ENCODE assay signal across 20 mouse cellular contexts in the genomic region with DNA sequence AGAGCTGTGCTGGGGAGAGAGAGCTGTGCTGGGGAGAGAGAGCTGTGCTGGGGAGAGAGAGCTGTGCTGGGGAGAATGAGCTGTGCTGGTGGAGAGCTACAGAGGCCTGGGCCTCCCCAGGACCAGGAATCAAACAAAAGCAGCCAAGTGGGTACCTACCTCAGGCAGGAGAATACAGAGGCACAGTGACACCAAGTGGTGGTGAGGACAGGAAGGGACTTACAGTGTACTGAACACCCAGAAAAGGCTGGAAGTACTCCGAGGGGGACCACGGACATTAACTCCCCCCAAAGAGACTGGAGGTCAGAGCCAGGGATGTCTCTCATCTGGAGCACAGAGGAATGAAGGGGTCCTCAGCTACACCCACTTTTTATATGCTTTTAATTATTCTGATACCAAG. TPM values are rescaled to one million over a fixed set of nuclear protein-coding genes. Genes with fewer than 3 reads are reported as not detected.
DNase-seq lines count a peak whose midpoint lies in the region; ATAC-seq and TF ChIP-seq lines count a peak whose summit lies in the region.
"Had no signal": no experiment of that assay in that cellular context is flagged by ENCODE, and none has a peak within 500 bp of the region (broad histone marks: within the 10 kb centered on the region; RNA-seq: fewer than 3 reads in every experiment).

No protein-coding gene starts in this region.

- no peak for TF ChIP-seq EP300 in liver, embryonic 14.5 days (IDR thresholded peaks at IDR 0.05; ENCODE audit: low read depth)
- TF ChIP-seq EP300 in liver, postnatal 0 days (IDR thresholded peaks at IDR 0.05; ENCODE audit: low read depth), result no peak

- no peak for DNase-seq in forebrain, postnatal 0 days
- no peak for DNase-seq in liver, embryonic 14.5 days (ENCODE audit: low read depth in 3 of 3, low spot score in 3 of 3)
- DNase-seq in liver, postnatal 0 days, result no peak
- peak; percentile 17 for DNase-seq in 416B (ENCODE audit: low read depth)
- DNase-seq in gastrocnemius, adult 2 months, result no peak
- DNase-seq: B cell, adult 2 months; cerebellum, postnatal 25 days; gastrocnemius, postnatal 36 days; kidney, adult 8-10 months; kidney, postnatal 25 days; layer of hippocampus, adult 9-11 months; liver, embryonic 13.5 days; lung, postnatal 14 days; thymus, postnatal 14 days had no signal

- WGBS in forebrain, postnatal 0 days, result 95% methylated on average over 2 of the region's 2 CpGs
- WGBS in forebrain, embryonic 16.5 days, result 77% methylated on average over 2 of the region's 2 CpGs
- 67% methylated on average over 2 of the region's 2 CpGs for WGBS in liver, embryonic 14.5 days (ENCODE audit: insufficient replicate concordance)
- 77% methylated on average over 2 of the region's 2 CpGs for WGBS in liver, postnatal 0 days (ENCODE audit: insufficient replicate concordance)

- H3K27me3 ChIP-seq in forebrain, postnatal 0 days (ENCODE audit: insufficient read depth, low read length), result no peaks in the 10 kb centered on the region
- no peaks in the 10 kb centered on the region for H3K27me3 ChIP-seq in forebrain, embryonic 16.5 days (replicated peaks; ENCODE audit: control insufficient read depth, insufficient read depth, low read length)
- no peaks in the 10 kb centered on the region for H3K27me3 ChIP-seq in liver, embryonic 14.5 days (ENCODE audit: control insufficient read depth, insufficient read depth, low read length)
- no peaks in the 10 kb centered on the region for H3K27me3 ChIP-seq in liver, postnatal 0 days (ENCODE audit: insufficient read depth, low read length)
- H3K27me3 ChIP-seq: limb, embryonic 13.5 days; liver, embryonic 13.5 days; megakaryocyte, embryonic 14.5 days; neural tube, embryonic 12.5 days had no signal

- no peaks in the 10 kb centered on the region for H3K4me1 ChIP-seq in forebrain, postnatal 0 days (ENCODE audit: insufficient read depth)
- H3K4me1 ChIP-seq in forebrain, embryonic 16.5 days (replicated peaks; ENCODE audit: control insufficient read depth, insufficient read depth, low read length), result no peaks in the 10 kb centered on the region; the same call in 1 of the 2 replicates
- H3K4me1 ChIP-seq in liver, embryonic 14.5 days (replicated peaks; ENCODE audit: control insufficient read depth in 2 of 2, insufficient read depth in 2 of 2, low read length in 1 of 2), result no peaks in the 10 kb centered on the region; a peak in 1 of 4 replicates
- no peaks in the 10 kb centered on the region for H3K4me1 ChIP-seq in liver, postnatal 0 days (ENCODE audit: insufficient read depth)
- H3K4me1 ChIP-seq in cortical plate, adult 2 months (ENCODE audit: control insufficient read depth, insufficient read depth, low read length), result no peaks in the 10 kb centered on the region
- H3K4me1 ChIP-seq: limb, embryonic 13.5 days; neural tube, embryonic 12.5 days had no signal

- H3K27ac ChIP-seq in forebrain, postnatal 0 days (ENCODE audit: low read depth, low read length), result no peak overlapping the region
- H3K27ac ChIP-seq in forebrain, embryonic 16.5 days (ENCODE audit: low read length), result no peak overlapping the region
- H3K27ac ChIP-seq in liver, embryonic 14.5 days, result no peak overlapping the region
- no peak overlapping the region for H3K27ac ChIP-seq in liver, postnatal 0 days (ENCODE audit: low read depth)
- no peak overlapping the region for H3K27ac ChIP-seq in cortical plate, adult 2 months (ENCODE audit: insufficient read depth, low read length)
- no peak overlapping the region for H3K27ac ChIP-seq in gastrocnemius, adult 2 months
- H3K27ac ChIP-seq: limb, embryonic 13.5 days; liver, embryonic 13.5 days; neural tube, embryonic 12.5 days had no signal

- TF ChIP-seq CTCF in forebrain, postnatal 0 days (IDR thresholded peaks at IDR 0.05; ENCODE audit: low read depth), result peak; percentile 36; the same call in 1 of the 2 replicates
- peak; percentile 19; the same call in 1 of the 2 replicates for TF ChIP-seq CTCF in liver, embryonic 14.5 days (IDR thresholded peaks at IDR 0.05; ENCODE audit: low read depth)
- TF ChIP-seq CTCF in liver, postnatal 0 days (IDR thresholded peaks at IDR 0.05; ENCODE audit: low read depth), result no peak
- 0 out of 2 replicates have a peak, but pooled peaks have one; percentile 16 for TF ChIP-seq CTCF in cortical plate, adult 2 months (IDR thresholded peaks at IDR 0.05; ENCODE audit: extremely low read depth, insufficient read depth, low read length)
- TF ChIP-seq CTCF in gastrocnemius, adult 2 months (IDR thresholded peaks at IDR 0.05), result no peak

- H3K4me3 ChIP-seq in forebrain, postnatal 0 days (ENCODE audit: low read depth, low read length), result no peak overlapping the region
- no peak overlapping the region for H3K4me3 ChIP-seq in forebrain, embryonic 16.5 days (replicated peaks; ENCODE audit: low read length)
- H3K4me3 ChIP-seq in liver, embryonic 14.5 days (ENCODE audit: insufficient read depth in 1 of 2, low read depth in 2 of 2, low read length in 2 of 2), result no peak overlapping the region
- no peak overlapping the region for H3K4me3 ChIP-seq in liver, postnatal 0 days (ENCODE audit: low read depth, low read length)
- H3K4me3 ChIP-seq in cortical plate, adult 2 months (ENCODE audit: insufficient read depth, low read length), result no peak overlapping the region
- no peak overlapping the region for H3K4me3 ChIP-seq in gastrocnemius, adult 2 months
- H3K4me3 ChIP-seq: limb, embryonic 13.5 days; liver, embryonic 13.5 days; megakaryocyte, embryonic 14.5 days; neural tube, embryonic 12.5 days had no signal

- H3K36me3 ChIP-seq in forebrain, postnatal 0 days (ENCODE audit: insufficient read depth), result peaks cover 68% of the 10 kb centered on the region
- H3K36me3 ChIP-seq in forebrain, embryonic 16.5 days (ENCODE audit: control insufficient read depth, insufficient read depth), result peaks cover 6% of the 10 kb centered on the region; the same call in 1 of the 2 replicates
- H3K36me3 ChIP-seq in liver, embryonic 14.5 days (replicated peaks; ENCODE audit: control insufficient read depth, insufficient read depth, low read depth), result peaks cover 2% of the 10 kb centered on the region; the same call in 1 of the 2 replicates
- peaks cover 32% of the 10 kb centered on the region for H3K36me3 ChIP-seq in liver, postnatal 0 days (replicated peaks; ENCODE audit: insufficient read depth, low read length)

- H3K9me3 ChIP-seq in forebrain, postnatal 0 days (ENCODE audit: low read length), result no peaks in the 10 kb centered on the region
- no peaks in the 10 kb centered on the region for H3K9me3 ChIP-seq in forebrain, embryonic 16.5 days (ENCODE audit: control insufficient read depth, low read length)
- H3K9me3 ChIP-seq in liver, embryonic 14.5 days (ENCODE audit: control insufficient read depth, low read length), result no peaks in the 10 kb centered on the region
- no peaks in the 10 kb centered on the region for H3K9me3 ChIP-seq in liver, postnatal 0 days (ENCODE audit: low read length)
- H3K9me3 ChIP-seq: limb, embryonic 13.5 days; liver, embryonic 13.5 days; megakaryocyte, embryonic 14.5 days; neural tube, embryonic 12.5 days had no signal

- no peak for TF ChIP-seq POLR2A in cortical plate, adult 2 months (IDR thresholded peaks at IDR 0.05; ENCODE audit: extremely low read depth, insufficient read depth, low read length)

- H3K4me2 ChIP-seq in forebrain, postnatal 0 days (ENCODE audit: low read depth), result no peak overlapping the region
- no peak overlapping the region for H3K4me2 ChIP-seq in forebrain, embryonic 16.5 days (ENCODE audit: low read length)
- H3K4me2 ChIP-seq in liver, embryonic 14.5 days (ENCODE audit: low read depth), result no peak overlapping the region
- no peak overlapping the region for H3K4me2 ChIP-seq in liver, postnatal 0 days (ENCODE audit: low read depth, low read length)
- H3K4me2 ChIP-seq: limb, embryonic 13.5 days; liver, embryonic 13.5 days; neural tube, embryonic 12.5 days had no signal

- no peak for ATAC-seq in forebrain, postnatal 0 days
- no peak for ATAC-seq in forebrain, embryonic 16.5 days
- ATAC-seq in liver, embryonic 14.5 days (ENCODE audit: insufficient read depth), result no peak
- no peak for ATAC-seq in liver, postnatal 0 days
- ATAC-seq: forebrain, embryonic 14.5 days had no signal

- H3K9ac ChIP-seq in forebrain, postnatal 0 days, result no peak overlapping the region
- H3K9ac ChIP-seq in forebrain, embryonic 16.5 days (replicated peaks; ENCODE audit: low read depth, low read length), result no peak overlapping the region
- H3K9ac ChIP-seq in liver, embryonic 14.5 days (replicated peaks), result no peak overlapping the region
- H3K9ac ChIP-seq in liver, postnatal 0 days (replicated peaks), result no peak overlapping the region
- H3K9ac ChIP-seq: limb, embryonic 13.5 days; liver, embryonic 13.5 days; neural tube, embryonic 12.5 days had no signal

- intact Hi-C loops in gastrocnemius, adult 2 months (cut with DNase I), result loop anchor here (10.0 kb wide), 1 partner anchor 197 kb away; a partner anchor contains a TSS

RNA-seq across cellular contexts. Expression of a gene that starts 6.9 kb away (rescaled TPM):
- 18.9 and 22.7 TPM in 2 replicates for total RNA-seq in forebrain, postnatal 0 days (2014; rRNA removed)
- 8.6 and 9.3 TPM in 2 replicates for polyA plus RNA-seq in forebrain, postnatal 0 days (2015; fragmentation: Nextera tagmentation; extraction: Ambion mirVana)
- polyA plus RNA-seq in forebrain, embryonic 16.5 days (2015; fragmentation: Nextera tagmentation; extraction: Ambion mirVana), result 12.3 and 13.1 TPM in 2 replicates
- polyA plus RNA-seq in liver, embryonic 14.5 days (2012; rRNA removed), result 8.0 and 8.6 TPM in 2 replicates
- polyA plus RNA-seq in liver, embryonic 14.5 days (2014; fragmentation: Nextera tagmentation; extraction: Ambion mirVana), result 5.8 and 6.1 TPM in 2 replicates
- polyA plus RNA-seq in liver, postnatal 0 days (2015; fragmentation: Nextera tagmentation; extraction: Ambion mirVana), result 3.6 and 4.6 TPM in 2 replicates
- polyA plus RNA-seq in cortical plate, adult 2 months (2012; rRNA removed), result 21.9 and 22.6 TPM in 2 replicates
- total RNA-seq in gastrocnemius, adult 2 months (2021), result 1 to 10 TPM; 1.0 to 2.6 TPM

RNA-seq across cellular contexts. Expression of a gene that starts 6.9 kb away (rescaled TPM):
- 9.2 and 10.5 TPM in 2 replicates for total RNA-seq in forebrain, postnatal 0 days (2014; rRNA removed)
- polyA plus RNA-seq in forebrain, postnatal 0 days (2015; fragmentation: Nextera tagmentation; extraction: Ambion mirVana), result 7.7 and 9.9 TPM in 2 replicates
- polyA plus RNA-seq in forebrain, embryonic 16.5 days (2015; fragmentation: Nextera tagmentation; extraction: Ambion mirVana), result 21.1 and 23.5 TPM in 2 replicates
- 3.3 and 3.9 TPM in 2 replicates for polyA plus RNA-seq in liver, embryonic 14.5 days (2012; rRNA removed)
- polyA plus RNA-seq in liver, embryonic 14.5 days (2014; fragmentation: Nextera tagmentation; extraction: Ambion mirVana), result 5.1 and 6.3 TPM in 2 replicates
- 1.9 and 2.5 TPM in 2 replicates for polyA plus RNA-seq in liver, postnatal 0 days (2015; fragmentation: Nextera tagmentation; extraction: Ambion mirVana)
- 19.8 and 21.9 TPM in 2 replicates for polyA plus RNA-seq in cortical plate, adult 2 months (2012; rRNA removed)
- 10 to 100 TPM; 28.3 to 30.0 TPM for total RNA-seq in gastrocnemius, adult 2 months (2021)

RNA-seq across cellular contexts. Expression of a gene that starts 11.0 kb away (rescaled TPM):
- total RNA-seq in forebrain, postnatal 0 days (2014; rRNA removed), result 38.6 and 46.4 TPM in 2 replicates
- 47.6 and 50.9 TPM in 2 replicates for polyA plus RNA-seq in forebrain, postnatal 0 days (2015; fragmentation: Nextera tagmentation; extraction: Ambion mirVana)
- polyA plus RNA-seq in forebrain, embryonic 16.5 days (2015; fragmentation: Nextera tagmentation; extraction: Ambion mirVana), result 62.1 and 66.1 TPM in 2 replicates
- 26.6 and 30.3 TPM in 2 replicates for polyA plus RNA-seq in liver, embryonic 14.5 days (2012; rRNA removed)
- polyA plus RNA-seq in liver, embryonic 14.5 days (2014; fragmentation: Nextera tagmentation; extraction: Ambion mirVana), result 57.9 and 61.5 TPM in 2 replicates
- polyA plus RNA-seq in liver, postnatal 0 days (2015; fragmentation: Nextera tagmentation; extraction: Ambion mirVana), result 56.1 and 59.5 TPM in 2 replicates
- polyA plus RNA-seq in cortical plate, adult 2 months (2012; rRNA removed), result 36.5 and 37.5 TPM in 2 replicates
- 10 to 100 TPM; 16.6 to 17.9 TPM for total RNA-seq in gastrocnemius, adult 2 months (2021)

RNA-seq across cellular contexts. Expression of a gene that starts 43.5 kb away (rescaled TPM):
- 21.9 and 27.4 TPM in 2 replicates for total RNA-seq in forebrain, postnatal 0 days (2014; rRNA removed)
- polyA plus RNA-seq in forebrain, postnatal 0 days (2015; fragmentation: Nextera tagmentation; extraction: Ambion mirVana), result 19.4 and 20.5 TPM in 2 replicates
- 22.2 and 25.4 TPM in 2 replicates for polyA plus RNA-seq in forebrain, embryonic 16.5 days (2015; fragmentation: Nextera tagmentation; extraction: Ambion mirVana)
- polyA plus RNA-seq in liver, embryonic 14.5 days (2012; rRNA removed), result 20.8 and 23.6 TPM in 2 replicates
- 13.2 and 15.1 TPM in 2 replicates for polyA plus RNA-seq in liver, embryonic 14.5 days (2014; fragmentation: Nextera tagmentation; extraction: Ambion mirVana)
- 9.4 and 11.7 TPM in 2 replicates for polyA plus RNA-seq in liver, postnatal 0 days (2015; fragmentation: Nextera tagmentation; extraction: Ambion mirVana)
- polyA plus RNA-seq in cortical plate, adult 2 months (2012; rRNA removed), result 49.4 and 50.3 TPM in 2 replicates
- 10 to 100 TPM; 24.4 to 29.0 TPM for total RNA-seq in gastrocnemius, adult 2 months (2021)

RNA-seq across cellular contexts. Expression of a gene that starts 58.0 kb away (rescaled TPM):
- 8.5 and 10.2 TPM in 2 replicates for total RNA-seq in forebrain, postnatal 0 days (2014; rRNA removed)
- 7.2 TPM in 2 replicates for polyA plus RNA-seq in forebrain, postnatal 0 days (2015; fragmentation: Nextera tagmentation; extraction: Ambion mirVana)
- 2.9 and 3.7 TPM in 2 replicates for polyA plus RNA-seq in forebrain, embryonic 16.5 days (2015; fragmentation: Nextera tagmentation; extraction: Ambion mirVana)
- 224 and 276 TPM in 2 replicates for polyA plus RNA-seq in liver, embryonic 14.5 days (2012; rRNA removed)
- 446 and 452 TPM in 2 replicates for polyA plus RNA-seq in liver, embryonic 14.5 days (2014; fragmentation: Nextera tagmentation; extraction: Ambion mirVana)
- 86.4 and 93.6 TPM in 2 replicates for polyA plus RNA-seq in liver, postnatal 0 days (2015; fragmentation: Nextera tagmentation; extraction: Ambion mirVana)
- 21.3 and 23.5 TPM in 2 replicates for polyA plus RNA-seq in cortical plate, adult 2 months (2012; rRNA removed)
- 1 to 10 TPM; 2.0 to 2.3 TPM for total RNA-seq in gastrocnemius, adult 2 months (2021)

Comparison
In these comparisons a context has a peak if more than half of its experiments do, and no peak if none do; other contexts are left out.
1. CTCF ChIP-seq: peak in forebrain, postnatal 0 days (single experiment), liver, embryonic 14.5 days (single experiment) and cortical plate, adult 2 months (single experiment); none in liver, postnatal 0 days (single experiment) and gastrocnemius, adult 2 months (single experiment).